Mouse (Mus musculus) midbrain, embryonic 14.5 days (tissue): ENCODE measurements at regions not wholly inside any gene's neighbourhood (a gene's known extent, or its start where the extent isn't known, plus 50 kb on each side); places are given as distances from the start of the nearest gene placed in this dataset.
A peak's percentile ranks its signal among the peaks of the same experiment; 100 is the strongest.

Source experiments
- ATAC-seq: fragments of 200-750 bp; cut with Nextera tagmentation; 2 replicates; pipeline ENCODE4 v1.8.0; 2017; ENCODE audit warnings: moderate number of reproducible peaks, moderate library complexity; ENCODE audit not compliant: low FRiP score, low TSS enrichment
- DNase-seq: peaks from one replicate; pipeline ENCODE4 v3.0.0-alpha.2; 2015
- H3K27ac ChIP-seq: fragments of 300-500 bp; sonication (generic); replicated peaks from 2 replicates; pipeline ENCODE4 v1.5.1; 2014; ENCODE audit warnings: mild to moderate bottlenecking, low read depth, low read length, moderate library complexity
- H3K27me3 ChIP-seq: fragments of 300-500 bp; sonication (generic); 2 replicates; pipeline ENCODE4 v1.6.1; 2014; ENCODE audit warnings: low read length, control low read depth, mixed read lengths; ENCODE audit not compliant: control insufficient read depth, insufficient read depth
- H3K36me3 ChIP-seq: fragments of 300-500 bp; sonication (generic); 2 replicates; pipeline ENCODE4 v1.6.1; 2014; ENCODE audit warnings: low read length, control low read depth; ENCODE audit not compliant: control insufficient read depth, insufficient read depth
- H3K4me1 ChIP-seq: fragments of 300-500 bp; sonication (generic); 2 replicates; pipeline ENCODE4 v1.6.1; 2014; ENCODE audit warnings: mild to moderate bottlenecking, antibody characterized with exemption, low read length, control low read depth; ENCODE audit not compliant: control insufficient read depth, insufficient read depth
- H3K4me2 ChIP-seq: fragments of 300-500 bp; sonication (generic); 2 replicates; pipeline ENCODE4 v1.6.1; 2014; ENCODE audit warnings: mild to moderate bottlenecking, low read length, moderate library complexity
- H3K4me3 ChIP-seq: fragments of 300-500 bp; sonication (generic); replicated peaks from 2 replicates; pipeline ENCODE4 v1.5.1; 2014; ENCODE audit warnings: low read depth, low read length
- H3K9ac ChIP-seq: fragments of 300-500 bp; sonication (generic); replicated peaks from 2 replicates; pipeline ENCODE4 v1.6.1; 2014; ENCODE audit warnings: mild to moderate bottlenecking, low read length, moderate library complexity
- H3K9me3 ChIP-seq: fragments of 300-500 bp; sonication (generic); 2 replicates; pipeline ENCODE4 v1.6.1; 2016; ENCODE audit warnings: low read length, control low read depth, mixed read lengths; ENCODE audit not compliant: control insufficient read depth
- WGBS: fragments of 180-500 bp; shearing (Covaris S2); extraction: QIAGEN DNeasy Blood & Tissue Kit; methylation state at CpG from one replicate; pipeline ENCODE4 v1.1.7; 2014; 5-methylcytosine and 5-hydroxymethylcytosine counted together

- 87% methylated on average over 3 of the region's 3 CpGs for WGBS
- no peak for DNase-seq
- H3K27ac ChIP-seq: no peak overlapping the region
- H3K4me3 ChIP-seq: no peak overlapping the region
- no peaks in the 10 kb centered on the region for H3K9me3 ChIP-seq
- H3K9ac ChIP-seq: no peak overlapping the region
- no peaks in the 10 kb centered on the region for H3K36me3 ChIP-seq
- no peak for ATAC-seq
- no peaks in the 10 kb centered on the region for H3K27me3 ChIP-seq
- no peak overlapping the region for H3K4me2 ChIP-seq
- H3K4me1 ChIP-seq: no peaks in the 10 kb centered on the region
Observed at GRCm38 (mm10) chr9:101596898-101597297, 264.7 kb upstream of the 9630041A04Rik start.

GRCm38 (mm10) chr9:101595101-101595650 lies 266.5 kb upstream of the 9630041A04Rik start:
- no peak for ATAC-seq
- H3K27me3 ChIP-seq: no peaks in the 10 kb centered on the region
- H3K36me3 ChIP-seq: no peaks in the 10 kb centered on the region
- no peak overlapping the region for H3K4me3 ChIP-seq
- no peak overlapping the region for H3K27ac ChIP-seq
- H3K4me1 ChIP-seq: no peaks in the 10 kb centered on the region
- 91% methylated on average over 14 of the region's 14 CpGs for WGBS
- no peak overlapping the region for H3K9ac ChIP-seq
- no peak for DNase-seq
- H3K9me3 ChIP-seq: no peaks in the 10 kb centered on the region
- H3K4me2 ChIP-seq: no peak overlapping the region

- no peak overlapping the region for H3K4me2 ChIP-seq
- no peaks in the 10 kb centered on the region for H3K4me1 ChIP-seq
- H3K4me3 ChIP-seq: no peak overlapping the region
- H3K27ac ChIP-seq: no peak overlapping the region
- ATAC-seq (no peak), DNase-seq (no peak)
- H3K36me3 ChIP-seq: no peaks in the 10 kb centered on the region
- no peaks in the 10 kb centered on the region for H3K9me3 ChIP-seq
- H3K9ac ChIP-seq: no peak overlapping the region
- no peaks in the 10 kb centered on the region for H3K27me3 ChIP-seq
- WGBS: 79% methylated on average over 8 of the region's 8 CpGs
Observed at GRCm38 (mm10) chr9:101592621-101593020, 269.0 kb upstream of the 9630041A04Rik start.

- WGBS: 82% methylated on average over 8 of the region's 8 CpGs
- ATAC-seq: no peak
- H3K27ac ChIP-seq: no peak overlapping the region
Observed at GRCm38 (mm10) chr9:101591681-101592080, 270.0 kb upstream of the 9630041A04Rik start.

GRCm38 (mm10) chr9:101590310-101590709 lies 271.3 kb upstream of the 9630041A04Rik start:
- WGBS: 88% methylated on average over 3 of the region's 3 CpGs
- no peak overlapping the region for H3K27ac ChIP-seq
- H3K4me2 ChIP-seq: no peak overlapping the region
- no peaks in the 10 kb centered on the region for H3K27me3 ChIP-seq
- no peak overlapping the region for H3K9ac ChIP-seq
- H3K4me1 ChIP-seq: no peaks in the 10 kb centered on the region
- no peak overlapping the region for H3K4me3 ChIP-seq
- no peaks in the 10 kb centered on the region for H3K36me3 ChIP-seq
- H3K9me3 ChIP-seq: peaks cover 5% of the 10 kb centered on the region
- no peak for DNase-seq
- ATAC-seq: no peak

More at GRCm38 (mm10) chr9:101591681-101592080, 270.0 kb upstream of the 9630041A04Rik start:
- Histone ChIP-seq H3K4me3 (no peak overlapping the region), H3K9ac (no peak overlapping the region), H3K27me3 (no peaks in the 10 kb centered on the region), H3K9me3 (no peaks in the 10 kb centered on the region), H3K36me3 (no peaks in the 10 kb centered on the region), H3K4me1 (no peaks in the 10 kb centered on the region), H3K4me2 (no peak overlapping the region)
- DNase-seq: no peak

- Histone ChIP-seq H3K4me2 (no peak overlapping the region), H3K4me3 (no peak overlapping the region), H3K9ac (no peak overlapping the region), H3K36me3 (no peaks in the 10 kb centered on the region), H3K9me3 (peaks cover 11% of the 10 kb centered on the region), H3K4me1 (no peaks in the 10 kb centered on the region), H3K27me3 (no peaks in the 10 kb centered on the region), H3K27ac (no peak overlapping the region)
- no peak for DNase-seq
- WGBS: 90% methylated on average over 4 of the region's 4 CpGs
- no peak for ATAC-seq
Observed at GRCm38 (mm10) chr9:101581064-101581463, 280.6 kb upstream of the 9630041A04Rik start.

GRCm38 (mm10) chr9:101570714-101571113 lies 290.9 kb upstream of the 9630041A04Rik start:
- H3K36me3 ChIP-seq: no peaks in the 10 kb centered on the region
- ATAC-seq (peak; percentile 24; the same call in 1 of the 2 replicates), DNase-seq (peak; percentile 52)
- no peaks in the 10 kb centered on the region for H3K27me3 ChIP-seq
- peaks cover 12% of the 10 kb centered on the region for H3K4me1 ChIP-seq
- H3K27ac ChIP-seq: no peak overlapping the region
- H3K9ac ChIP-seq: no peak overlapping the region
- no peak overlapping the region for H3K4me3 ChIP-seq
- 0% methylated on average over 4 of the region's 4 CpGs for WGBS
- no peak overlapping the region for H3K4me2 ChIP-seq
- H3K9me3 ChIP-seq: no peaks in the 10 kb centered on the region

GRCm38 (mm10) chr9:101563196-101563595 lies 298.4 kb upstream of the 9630041A04Rik start:
- DNase-seq: peak; percentile 57
- Histone ChIP-seq H3K9ac (no peak overlapping the region), H3K27me3 (no peaks in the 10 kb centered on the region), H3K4me3 (no peak overlapping the region), H3K4me2 (no peak overlapping the region), H3K36me3 (no peaks in the 10 kb centered on the region), H3K9me3 (no peaks in the 10 kb centered on the region), H3K4me1 (no peaks in the 10 kb centered on the region), H3K27ac (no peak overlapping the region)
- 19% methylated on average over 9 of the region's 9 CpGs for WGBS
- ATAC-seq: no peak

GRCm38 (mm10) chr9:101559366-101559765 lies 302.3 kb upstream of the 9630041A04Rik start:
- Histone ChIP-seq H3K27ac (no peak overlapping the region), H3K4me1 (no peaks in the 10 kb centered on the region), H3K4me2 (no peak overlapping the region), H3K4me3 (no peak overlapping the region), H3K9me3 (no peaks in the 10 kb centered on the region), H3K36me3 (no peaks in the 10 kb centered on the region), H3K27me3 (no peaks in the 10 kb centered on the region), H3K9ac (no peak overlapping the region)
- ATAC-seq (no peak), DNase-seq (no peak)
- WGBS: 87% methylated on average over 11 of the region's 11 CpGs
